Mouse (Mus musculus): Measurements from ENCODE around the gene Zbtb11.

- no peak for TF ChIP-seq POLR2A (IDR thresholded peaks at IDR 0.05; ENCODE audit: control insufficient read depth, extremely low read depth, insufficient read depth, low read length, poor library complexity)
- no peak for TF ChIP-seq CTCF (IDR thresholded peaks at IDR 0.05; ENCODE audit: borderline replicate concordance, control insufficient read depth, extremely low read depth, insufficient read depth, low read length, poor library complexity)
These were observed 55.3 kb downstream of the Zbtb11 start for GRCm38 (mm10) chr16:56028722-56029551.

All from thymus, adult 2 months (tissue).